Mouse (Mus musculus): ENCODE data around the gene 1700028J19Rik. TPM values are rescaled to one million over a fixed set of nuclear protein-coding genes. Genes with fewer than 3 reads are reported as not detected.
A peak's percentile ranks its signal among the peaks of the same experiment; 100 is the strongest.

1700028J19Rik gene
- polyA plus RNA-seq, 1 experiment from 2014 or later: 1.0 TPM

GRCm38 (mm10) chr7:44277250-44277622 is 30.7 kb upstream of the 1700028J19Rik start:
- 46% methylated on average over 2 of the region's 2 CpGs for WGBS

GRCm38 (mm10) chr7:44276461-44277249 is 30.2 kb upstream of the 1700028J19Rik start:
- no peaks in the 10 kb centered on the region for H3K36me3 ChIP-seq (ENCODE audit: insufficient read depth, low read length)
- WGBS: 66% methylated on average over 9 of the region's 10 CpGs
- DNase-seq (ENCODE audit: low spot score): no peak
- no peak overlapping the region for H3K4me3 ChIP-seq (ENCODE audit: low read depth, low read length)
- no peak overlapping the region for H3K27ac ChIP-seq (ENCODE audit: low read length)
- no peaks in the 10 kb centered on the region for H3K4me1 ChIP-seq (ENCODE audit: insufficient read depth, low read depth, low read length)
- ATAC-seq: no peak
- H3K9me3 ChIP-seq (ENCODE audit: low read length): no peaks in the 10 kb centered on the region
- no peak overlapping the region for H3K4me2 ChIP-seq (replicated peaks; ENCODE audit: low read depth, low read length)
- no peak overlapping the region for H3K9ac ChIP-seq (replicated peaks; ENCODE audit: low read depth)
- H3K27me3 ChIP-seq (replicated peaks; ENCODE audit: insufficient read depth, low read length): peaks cover 10% of the 10 kb centered on the region; the same call in 1 of the 2 replicates
- no peak for TF ChIP-seq CTCF (IDR thresholded peaks at IDR 0.05)
- TF ChIP-seq EP300 (IDR thresholded peaks at IDR 0.05): no peak

More at GRCm38 (mm10) chr7:44277250-44277622, 30.7 kb upstream of the 1700028J19Rik start:
- no peak overlapping the region for H3K27ac ChIP-seq (ENCODE audit: low read length)
- no peak for ATAC-seq
- H3K9me3 ChIP-seq (ENCODE audit: low read length): no peaks in the 10 kb centered on the region
- H3K4me3 ChIP-seq (ENCODE audit: low read depth, low read length): no peak overlapping the region
- no peak for DNase-seq (ENCODE audit: low spot score)
- TF ChIP-seq CTCF (IDR thresholded peaks at IDR 0.05) (peak; percentile 65), EP300 (IDR thresholded peaks at IDR 0.05) (no peak)
- peaks cover 10% of the 10 kb centered on the region; the same call in 1 of the 2 replicates for H3K27me3 ChIP-seq (replicated peaks; ENCODE audit: insufficient read depth, low read length)
- H3K4me1 ChIP-seq (ENCODE audit: insufficient read depth, low read depth, low read length): no peaks in the 10 kb centered on the region
- H3K36me3 ChIP-seq (ENCODE audit: insufficient read depth, low read length): no peaks in the 10 kb centered on the region
- no peak overlapping the region for H3K9ac ChIP-seq (replicated peaks; ENCODE audit: low read depth)
- H3K4me2 ChIP-seq (replicated peaks; ENCODE audit: low read depth, low read length): no peak overlapping the region

GRCm38 (mm10) chr7:44275546-44275945 is 29.1 kb upstream of the 1700028J19Rik start:
- Histone ChIP-seq H3K27me3 (replicated peaks; ENCODE audit: insufficient read depth, low read length) (peaks cover 10% of the 10 kb centered on the region; the same call in 1 of the 2 replicates), H3K4me1 (ENCODE audit: insufficient read depth, low read depth, low read length) (no peaks in the 10 kb centered on the region), H3K9me3 (ENCODE audit: low read length) (no peaks in the 10 kb centered on the region), H3K9ac (replicated peaks; ENCODE audit: low read depth) (no peak overlapping the region), H3K27ac (ENCODE audit: low read length) (no peak overlapping the region), H3K4me3 (ENCODE audit: low read depth, low read length) (no peak overlapping the region), H3K4me2 (replicated peaks; ENCODE audit: low read depth, low read length) (no peak overlapping the region), H3K36me3 (ENCODE audit: insufficient read depth, low read length) (no peaks in the 10 kb centered on the region)
- ATAC-seq (no peak), DNase-seq (ENCODE audit: low spot score) (no peak)
- no peak for TF ChIP-seq CTCF (IDR thresholded peaks at IDR 0.05)
- no peak for TF ChIP-seq EP300 (IDR thresholded peaks at IDR 0.05)
- WGBS: 75% methylated on average over 3 of the region's 3 CpGs

- ATAC-seq: no peak
- WGBS: 26% methylated on average over 11 of the region's 11 CpGs
- no peak overlapping the region for H3K4me2 ChIP-seq (replicated peaks; ENCODE audit: low read depth, low read length)
Measured at GRCm38 (mm10) chr7:44274096-44274495, 27.6 kb upstream of the 1700028J19Rik start.

GRCm38 (mm10) chr7:44273446-44273845 is 27.0 kb upstream of the 1700028J19Rik start:
- Histone ChIP-seq H3K4me3 (ENCODE audit: low read depth, low read length) (no peak overlapping the region), H3K36me3 (ENCODE audit: insufficient read depth, low read length) (no peaks in the 10 kb centered on the region), H3K9me3 (ENCODE audit: low read length) (no peaks in the 10 kb centered on the region), H3K9ac (replicated peaks; ENCODE audit: low read depth) (no peak overlapping the region), H3K4me2 (replicated peaks; ENCODE audit: low read depth, low read length) (no peak overlapping the region), H3K27ac (ENCODE audit: low read length) (no peak overlapping the region), H3K4me1 (ENCODE audit: insufficient read depth, low read depth, low read length) (no peaks in the 10 kb centered on the region), H3K27me3 (replicated peaks; ENCODE audit: insufficient read depth, low read length) (peaks cover 10% of the 10 kb centered on the region; the same call in 1 of the 2 replicates)
- TF ChIP-seq CTCF (IDR thresholded peaks at IDR 0.05) (no peak), EP300 (IDR thresholded peaks at IDR 0.05) (no peak)
- ATAC-seq (no peak), DNase-seq (ENCODE audit: low spot score) (no peak)
- 60% methylated on average over 7 of the region's 7 CpGs for whole genome bisulfite sequencing

More at GRCm38 (mm10) chr7:44274096-44274495, 27.6 kb upstream of the 1700028J19Rik start:
- no peak for DNase-seq (ENCODE audit: low spot score)
- no peaks in the 10 kb centered on the region for H3K4me1 ChIP-seq (ENCODE audit: insufficient read depth, low read depth, low read length)
- no peak overlapping the region for H3K27ac ChIP-seq (ENCODE audit: low read length)
- TF ChIP-seq EP300 (IDR thresholded peaks at IDR 0.05) (no peak), CTCF (IDR thresholded peaks at IDR 0.05) (no peak)
- H3K27me3 ChIP-seq (replicated peaks; ENCODE audit: insufficient read depth, low read length): peaks cover 10% of the 10 kb centered on the region; the same call in 1 of the 2 replicates
- no peak overlapping the region for H3K4me3 ChIP-seq (ENCODE audit: low read depth, low read length)
- no peaks in the 10 kb centered on the region for H3K36me3 ChIP-seq (ENCODE audit: insufficient read depth, low read length)
- no peak overlapping the region for H3K9ac ChIP-seq (replicated peaks; ENCODE audit: low read depth)
- H3K9me3 ChIP-seq (ENCODE audit: low read length): no peaks in the 10 kb centered on the region

GRCm38 (mm10) chr7:44272546-44272945 is 26.1 kb upstream of the 1700028J19Rik start:
- H3K4me3 ChIP-seq (ENCODE audit: low read depth, low read length): no peak overlapping the region
- no peaks in the 10 kb centered on the region for H3K4me1 ChIP-seq (ENCODE audit: insufficient read depth, low read depth, low read length)
- H3K9me3 ChIP-seq (ENCODE audit: low read length): no peaks in the 10 kb centered on the region
- H3K4me2 ChIP-seq (replicated peaks; ENCODE audit: low read depth, low read length): no peak overlapping the region
- H3K27me3 ChIP-seq (replicated peaks; ENCODE audit: insufficient read depth, low read length): peaks cover 10% of the 10 kb centered on the region; the same call in 1 of the 2 replicates
- TF ChIP-seq EP300 (IDR thresholded peaks at IDR 0.05): no peak
- TF ChIP-seq CTCF (IDR thresholded peaks at IDR 0.05): no peak
- H3K36me3 ChIP-seq (ENCODE audit: insufficient read depth, low read length): no peaks in the 10 kb centered on the region
- ATAC-seq (no peak), DNase-seq (ENCODE audit: low spot score) (no peak)
- WGBS: 88% methylated on average over 7 of the region's 7 CpGs
- no peak overlapping the region for H3K27ac ChIP-seq (ENCODE audit: low read length)
- no peak overlapping the region for H3K9ac ChIP-seq (replicated peaks; ENCODE audit: low read depth)
